In genomic region chr8:95916106-95916505, GRCm38 (mm10) we compare ENCODE assay signal across 8 mouse cellular contexts. TPM values are rescaled to one million over a fixed set of nuclear protein-coding genes. Genes with fewer than 3 reads are reported as not detected.
DNase-seq lines count a peak whose midpoint lies in the region; ATAC-seq and TF ChIP-seq lines count a peak whose summit lies in the region.

No protein-coding gene starts in this region.

- peak overlapping the region; percentile 28 for H3K9ac ChIP-seq in heart, embryonic 15.5 days
- H3K9ac ChIP-seq in midbrain, embryonic 16.5 days (ENCODE audit: low read depth, low read length): peak overlapping the region; percentile 50

- no peaks in the 10 kb centered on the region for H3K36me3 ChIP-seq in G1E (replicated peaks)
- H3K36me3 ChIP-seq in heart, embryonic 15.5 days: no peaks in the 10 kb centered on the region
- H3K36me3 ChIP-seq in midbrain, embryonic 16.5 days (ENCODE audit: control insufficient read depth, insufficient read depth, low read length): no peaks in the 10 kb centered on the region

- peaks cover 14% of the 10 kb centered on the region for H3K27me3 ChIP-seq in G1E (ENCODE audit: insufficient read depth, low read length)
- H3K27me3 ChIP-seq in heart, embryonic 15.5 days: no peaks in the 10 kb centered on the region
- no peaks in the 10 kb centered on the region for H3K27me3 ChIP-seq in midbrain, embryonic 16.5 days (ENCODE audit: control insufficient read depth, insufficient read depth, low read depth, low read length)

- no peaks in the 10 kb centered on the region for H3K9me3 ChIP-seq in G1E (replicated peaks)
- no peaks in the 10 kb centered on the region for H3K9me3 ChIP-seq in heart, embryonic 15.5 days (replicated peaks)
- no peaks in the 10 kb centered on the region for H3K9me3 ChIP-seq in midbrain, embryonic 16.5 days (replicated peaks; ENCODE audit: control insufficient read depth, low read length, poor library complexity, severe bottlenecking)

- peak; percentile 1 for DNase-seq in gastrocnemius, adult 18-20 months (ENCODE audit: low spot score)
- no peak for DNase-seq in gastrocnemius, postnatal 4 days (ENCODE audit: low spot score in 2 of 2)
- DNase-seq in G1E (ENCODE audit: low spot score): no peak
- DNase-seq in cerebellum, postnatal 25 days: peak; percentile 44 to 50
- DNase-seq in kidney, postnatal 25 days: peak; percentile 45 to 72
- no peak for DNase-seq in spleen, postnatal 4 days (ENCODE audit: low spot score in 2 of 2)

- TF ChIP-seq CTCF in G1E (IDR thresholded peaks at IDR 0.05; ENCODE audit: low read depth, low read length): no peak

- no peak overlapping the region for H3K27ac ChIP-seq in heart, embryonic 15.5 days
- H3K27ac ChIP-seq in midbrain, embryonic 16.5 days (ENCODE audit: low read length): no peak overlapping the region

- H3K4me3 ChIP-seq in G1E (ENCODE audit: low read depth, low read length): 0 out of 2 replicates have a peak overlapping the region, but pooled peaks have one; percentile 16
- H3K4me3 ChIP-seq in heart, embryonic 15.5 days: peak overlapping the region; percentile 40
- peak overlapping the region; percentile 35 for H3K4me3 ChIP-seq in midbrain, embryonic 16.5 days (ENCODE audit: low read depth, low read length)

- H3K4me2 ChIP-seq in heart, embryonic 15.5 days: peak overlapping the region; percentile 65
- peak overlapping the region; percentile 72 for H3K4me2 ChIP-seq in midbrain, embryonic 16.5 days (ENCODE audit: low read length)

- peaks cover 7% of the 10 kb centered on the region; the same call in 1 of the 2 replicates for H3K4me1 ChIP-seq in G1E (ENCODE audit: insufficient read depth, low read depth, low read length)
- peaks cover 9% of the 10 kb centered on the region for H3K4me1 ChIP-seq in heart, embryonic 15.5 days (replicated peaks)
- peaks cover 5% of the 10 kb centered on the region; the same call in 1 of the 2 replicates for H3K4me1 ChIP-seq in midbrain, embryonic 16.5 days (ENCODE audit: control insufficient read depth, insufficient read depth, low read length)

- 7% methylated on average over 9 of the region's 9 CpGs for WGBS in heart, embryonic 15.5 days
- 2% methylated on average over 9 of the region's 9 CpGs for WGBS in midbrain, embryonic 16.5 days

- no peak for ATAC-seq in G1E (ENCODE audit: extremely low read depth, insufficient number of reproducible peaks, low FRiP score, poor library complexity, severe bottlenecking)
- peak; percentile 62; the same call in 1 of the 2 replicates for ATAC-seq in heart, embryonic 15.5 days (replicated peaks; ENCODE audit: insufficient number of reproducible peaks, insufficient read depth, low FRiP score, low read depth)
- ATAC-seq in midbrain, embryonic 16.5 days: peak; percentile 75

RNA-seq across cellular contexts. Expression of gene Got2, which starts 27.8 kb away (rescaled TPM):
- 100 to 1,000 TPM; 390 to 437 TPM for total RNA-seq in gastrocnemius, adult 18-20 months (2021)
- total RNA-seq in gastrocnemius, postnatal 4 days (2021): 100 to 1,000 TPM; 230 to 251 TPM
- 245 and 260 TPM in 2 replicates for total RNA-seq in G1E (2014; fragmentation: Nextera tagmentation)
- total RNA-seq in G1E (2017): 120 and 125 TPM in 2 replicates
- 69.0 and 82.5 TPM in 2 replicates for polyA plus RNA-seq in G1E (2012)
- 355 and 390 TPM in 2 replicates for polyA plus RNA-seq in heart, embryonic 15.5 days (2015; fragmentation: Nextera tagmentation; extraction: Ambion mirVana)
- polyA plus RNA-seq in midbrain, embryonic 16.5 days (2015; fragmentation: Nextera tagmentation; extraction: Ambion mirVana): 217 and 228 TPM in 2 replicates

Comparison
In these comparisons a context has a peak if more than half of its experiments do, and no peak if none do; other contexts are left out.
1. DNase-seq: peak in gastrocnemius, adult 18-20 months (single experiment), cerebellum, postnatal 25 days (2 of 2) and kidney, postnatal 25 days (2 of 2); none in gastrocnemius, postnatal 4 days (0 of 2), G1E (single experiment) and spleen, postnatal 4 days (0 of 2).
2. Peak in every context shown above with its lines, with median percentiles within 50 percentile points of each other: H3K4me3 ChIP-seq.